11 mouse cellular contexts compared by ENCODE assay signal in genomic region chr2:53382348-53382747, GRCm38 (mm10).
A peak's percentile ranks its signal among the peaks of the same experiment; 100 is the strongest.
DNase-seq lines count a peak whose midpoint lies in the region; ATAC-seq lines count a peak whose summit lies in the region.
"Had no signal": no experiment of that assay in that cellular context is flagged by ENCODE, and none has a peak within 500 bp of the region (broad histone marks: within the 10 kb centered on the region; RNA-seq: fewer than 3 reads in every experiment).

No protein-coding gene starts in this region.

- peaks cover 9% of the 10 kb centered on the region for H3K4me1 ChIP-seq in hindbrain, embryonic 16.5 days (ENCODE audit: control insufficient read depth, insufficient read depth, low read depth, low read length)
- H3K4me1 ChIP-seq: limb, embryonic 12.5 days had no signal

- peak; percentile 76 for ATAC-seq in hindbrain, embryonic 16.5 days
- no peak for ATAC-seq in erythroid progenitor cell, adult 5-6 weeks (replicated peaks; ENCODE audit: low FRiP score, poor library complexity, severe bottlenecking)

- peak; percentile 26 to 46 for DNase-seq in cerebellum, postnatal 14 days
- DNase-seq in cerebellum, adult 8-10 months = no peak
- DNase-seq in lung, adult 18-20 months = peak; percentile 11 to 16
- no peak for DNase-seq in lung, postnatal 14 days
- DNase-seq in retina, embryonic 14.5 days (ENCODE audit: low spot score) = peak; percentile 64
- no peak for DNase-seq in adrenal gland, adult 18-20 months (ENCODE audit: low spot score in 2 of 2)
- DNase-seq: cerebellum, adult 11 months; heart, postnatal 14 days had no signal

- no peak overlapping the region for H3K27ac ChIP-seq in hindbrain, embryonic 16.5 days (ENCODE audit: low read depth, low read length)
- H3K27ac ChIP-seq: limb, embryonic 12.5 days had no signal

- no peaks in the 10 kb centered on the region for H3K9me3 ChIP-seq in hindbrain, embryonic 16.5 days (ENCODE audit: control insufficient read depth, low read length)
- H3K9me3 ChIP-seq: limb, embryonic 12.5 days had no signal

- H3K9ac ChIP-seq in hindbrain, embryonic 16.5 days (ENCODE audit: low read depth, low read length) = no peak overlapping the region
- H3K9ac ChIP-seq: limb, embryonic 12.5 days had no signal

- H3K4me3 ChIP-seq in hindbrain, embryonic 16.5 days (ENCODE audit: low read length) = no peak overlapping the region
- H3K4me3 ChIP-seq: limb, embryonic 12.5 days had no signal

- 0 out of 2 replicates have a peak, but pooled peaks cover 2% of the 10 kb centered on the region for H3K27me3 ChIP-seq in hindbrain, embryonic 16.5 days (replicated peaks; ENCODE audit: control insufficient read depth, insufficient read depth, low read length)
- H3K27me3 ChIP-seq: limb, embryonic 12.5 days had no signal

- WGBS in hindbrain, embryonic 16.5 days = 3% methylated on average over 1 of the region's 1 CpGs

- H3K36me3 ChIP-seq in hindbrain, embryonic 16.5 days (ENCODE audit: control insufficient read depth, insufficient read depth, low read length) = no peaks in the 10 kb centered on the region
- H3K36me3 ChIP-seq: limb, embryonic 12.5 days had no signal

- H3K4me2 ChIP-seq in hindbrain, embryonic 16.5 days (ENCODE audit: low read length) = no peak overlapping the region
- H3K4me2 ChIP-seq: limb, embryonic 12.5 days had no signal

Comparison
In these comparisons a context has a peak if more than half of its experiments do, and no peak if none do; other contexts are left out.
1. DNase-seq: peak in cerebellum, postnatal 14 days (2 of 2), lung, adult 18-20 months (2 of 2) and retina, embryonic 14.5 days (single experiment); none in cerebellum, adult 8-10 months (single experiment), lung, postnatal 14 days (single experiment) and adrenal gland, adult 18-20 months (0 of 2).